Mouse (Mus musculus) CH12.LX (cell line): ENCODE data around the gene Rgs12.

Experiments used
- CHD1 ChIP-seq: IDR thresholded peaks from 2 replicates; pipeline ENCODE4 v1.6.1; 2012; ENCODE audit warnings: low read depth, low read length, improper control_type of control experiment, inconsistent platforms
- CTCF ChIP-seq, 2 experiments: IDR thresholded peaks in 1 of 2; conservative IDR thresholded peaks in 1 of 2; 2 replicates each; pipeline ENCODE4 v1.5.1; 2011 to 2012; ENCODE audit warnings: low read depth in 2 of 2, low read length in 2 of 2, improper control_type of control experiment in 1 of 2, inconsistent platforms in 1 of 2, mild to moderate bottlenecking in 1 of 2, moderate library complexity in 1 of 2
- EP300 ChIP-seq: IDR thresholded peaks from 2 replicates; pipeline ENCODE4 v1.6.1; 2011; ENCODE audit warnings: low read length, improper control_type of control experiment
- GABPA ChIP-seq: IDR thresholded peaks from 2 replicates; pipeline ENCODE4 v1.6.1; 2012; ENCODE audit warnings: low read depth, low read length, improper control_type of control experiment, inconsistent platforms; ENCODE audit not compliant: insufficient replicate concordance
- MAFK ChIP-seq: IDR thresholded peaks from 2 replicates; pipeline ENCODE4 v1.6.1; 2011; ENCODE audit warnings: low read length, improper control_type of control experiment; ENCODE audit not compliant: insufficient replicate concordance
- MAX ChIP-seq: IDR thresholded peaks from 2 replicates; pipeline ENCODE4 v1.6.1; 2011; ENCODE audit warnings: low read length, improper control_type of control experiment
- PAX5 ChIP-seq: IDR thresholded peaks from 2 replicates; pipeline ENCODE4 v1.6.1; 2012; ENCODE audit warnings: low read length, inconsistent platforms, mixed read lengths
- POLR2A ChIP-seq: IDR thresholded peaks from 2 replicates; pipeline ENCODE4 v1.6.1; 2011; ENCODE audit warnings: low read depth, mild to moderate bottlenecking, improper control_type of control experiment, low read length
- POLR2AphosphoS2 ChIP-seq: IDR thresholded peaks from 2 replicates; pipeline ENCODE4 v1.6.1; 2011; ENCODE audit warnings: low read depth, low read length, improper control_type of control experiment
- RAD21 ChIP-seq: IDR thresholded peaks from 2 replicates; pipeline ENCODE4 v1.6.1; 2011; ENCODE audit warnings: low read depth, mild to moderate bottlenecking, low read length, improper control_type of control experiment, moderate library complexity
- RCOR1 ChIP-seq: conservative IDR thresholded peaks from 2 replicates; pipeline ENCODE4 v1.6.1; 2012; ENCODE audit warnings: low read depth, mild to moderate bottlenecking, inconsistent platforms, low read length, improper control_type of control experiment
- USF1 ChIP-seq: IDR thresholded peaks from 2 replicates; pipeline ENCODE4 v1.6.1; 2014; ENCODE audit warnings: low read depth, mild to moderate bottlenecking, inconsistent platforms, low read length, improper control_type of control experiment
- ZNF384 ChIP-seq: IDR thresholded peaks from 2 replicates; pipeline ENCODE4 v1.6.1; 2012; ENCODE audit warnings: low read depth, low read length, improper control_type of control experiment, inconsistent platforms

- TF ChIP-seq MAFK, result no peak
- TF ChIP-seq RCOR1, result no peak
- no peak for TF ChIP-seq ZNF384
- no peak for TF ChIP-seq POLR2A
- TF ChIP-seq CTCF (conservative IDR thresholded peaks at IDR 0.05 in 1 of 2, IDR thresholded peaks at IDR 0.05 in 1 of 2; ENCODE audit: low read depth in 2 of 2, low read length in 2 of 2), result no peak
- TF ChIP-seq EP300, result no peak
- TF ChIP-seq USF1, result no peak
- TF ChIP-seq POLR2AphosphoS2, result no peak
- no peak for TF ChIP-seq MAX
- no peak for TF ChIP-seq RAD21
- no peak for TF ChIP-seq PAX5
- TF ChIP-seq CHD1, result no peak
- TF ChIP-seq GABPA, result no peak
Measured at GRCm38 (mm10) chr5:34899787-34900469, 49.3 kb upstream of the Rgs12 start.
